Mouse (Mus musculus): Measurements from ENCODE around the gene Atp13a2. TPM values are rescaled to one million over a fixed set of nuclear protein-coding genes. Genes with fewer than 3 reads are reported as not detected.

Gene Atp13a2
- polyA plus RNA-seq, 1 experiment from 2014 or later, result 33.4 TPM

GRCm38 (mm10) chr4:140987476-140987875 lies 803 bp downstream of the Atp13a2 start:
- no peak overlapping the region for H3K27ac ChIP-seq (ENCODE audit: low read depth, low read length)
- no peaks in the 10 kb centered on the region for H3K27me3 ChIP-seq (ENCODE audit: control insufficient read depth, insufficient read depth, low read length)
- H3K4me3 ChIP-seq (ENCODE audit: low read depth, low read length), result peak overlapping the region; percentile 87
- no peak for DNase-seq (ENCODE audit: low spot score, missing footprints)
- peak overlapping the region; percentile 84 for H3K4me2 ChIP-seq
- no peaks in the 10 kb centered on the region for H3K9me3 ChIP-seq (ENCODE audit: control insufficient read depth, low read length)
- 42% methylated on average over 7 of the region's 7 CpGs for WGBS
- no peaks in the 10 kb centered on the region for H3K36me3 ChIP-seq (ENCODE audit: control insufficient read depth, insufficient read depth, low read length)
- peaks cover 5% of the 10 kb centered on the region for H3K4me1 ChIP-seq (ENCODE audit: control insufficient read depth, insufficient read depth, low read length)
- H3K9ac ChIP-seq (ENCODE audit: low read length), result peak overlapping the region; percentile 92
- ATAC-seq (ENCODE audit: low FRiP score), result no peak

GRCm38 (mm10) chr4:140988706-140989290 lies 2.1 kb downstream of the Atp13a2 start:
- Histone ChIP-seq H3K4me1 (ENCODE audit: control insufficient read depth, insufficient read depth, low read length) (peaks cover 5% of the 10 kb centered on the region), H3K4me3 (ENCODE audit: low read depth, low read length) (no peak overlapping the region), H3K4me2 (no peak overlapping the region), H3K27me3 (ENCODE audit: control insufficient read depth, insufficient read depth, low read length) (no peaks in the 10 kb centered on the region), H3K9ac (ENCODE audit: low read length) (no peak overlapping the region), H3K27ac (ENCODE audit: low read depth, low read length) (no peak overlapping the region), H3K36me3 (ENCODE audit: control insufficient read depth, insufficient read depth, low read length) (0 out of 2 replicates have a peak, but pooled peaks cover 2% of the 10 kb centered on the region), H3K9me3 (ENCODE audit: control insufficient read depth, low read length) (no peaks in the 10 kb centered on the region)
- DNase-seq (ENCODE audit: low spot score, missing footprints) (no peak), ATAC-seq (ENCODE audit: low FRiP score) (no peak)
- 71% methylated on average over 7 of the region's 7 CpGs for WGBS

- no peak overlapping the region for H3K4me3 ChIP-seq (ENCODE audit: low read depth, low read length)
- no peak for ATAC-seq (ENCODE audit: low FRiP score)
- no peaks in the 10 kb centered on the region for H3K9me3 ChIP-seq (ENCODE audit: control insufficient read depth, low read length)
- H3K27ac ChIP-seq (ENCODE audit: low read depth, low read length), result no peak overlapping the region
- DNase-seq (ENCODE audit: low spot score, missing footprints), result no peak
- 0 out of 2 replicates have a peak, but pooled peaks cover 4% of the 10 kb centered on the region for H3K36me3 ChIP-seq (ENCODE audit: control insufficient read depth, insufficient read depth, low read length)
- WGBS, result 94% methylated on average over 14 of the region's 14 CpGs
- H3K4me2 ChIP-seq, result no peak overlapping the region
- no peaks in the 10 kb centered on the region for H3K27me3 ChIP-seq (ENCODE audit: control insufficient read depth, insufficient read depth, low read length)
- H3K9ac ChIP-seq (ENCODE audit: low read length), result no peak overlapping the region
- peaks cover 5% of the 10 kb centered on the region for H3K4me1 ChIP-seq (ENCODE audit: control insufficient read depth, insufficient read depth, low read length)
These were observed 2.8 kb downstream of the Atp13a2 start for GRCm38 (mm10) chr4:140989447-140989846.

GRCm38 (mm10) chr4:140992215-140992614 lies 5.5 kb downstream of the Atp13a2 start:
- H3K4me1 ChIP-seq (ENCODE audit: control insufficient read depth, insufficient read depth, low read length), result peaks cover 5% of the 10 kb centered on the region
- ATAC-seq (ENCODE audit: low FRiP score) (no peak), DNase-seq (ENCODE audit: low spot score, missing footprints) (no peak)
- H3K27me3 ChIP-seq (ENCODE audit: control insufficient read depth, insufficient read depth, low read length), result no peaks in the 10 kb centered on the region
- no peak overlapping the region for H3K9ac ChIP-seq (ENCODE audit: low read length)
- no peak overlapping the region for H3K4me3 ChIP-seq (ENCODE audit: low read depth, low read length)
- no peaks in the 10 kb centered on the region for H3K9me3 ChIP-seq (ENCODE audit: control insufficient read depth, low read length)
- H3K27ac ChIP-seq (ENCODE audit: low read depth, low read length), result no peak overlapping the region
- peaks cover 19% of the 10 kb centered on the region; the same call in 1 of the 2 replicates for H3K36me3 ChIP-seq (ENCODE audit: control insufficient read depth, insufficient read depth, low read length)
- 88% methylated on average over 20 of the region's 20 CpGs for WGBS
- no peak overlapping the region for H3K4me2 ChIP-seq

GRCm38 (mm10) chr4:140993846-140994245 lies 7.2 kb downstream of the Atp13a2 start:
- 89% methylated on average over 8 of the region's 8 CpGs for WGBS
- Histone ChIP-seq H3K9me3 (ENCODE audit: control insufficient read depth, low read length) (no peaks in the 10 kb centered on the region), H3K27me3 (ENCODE audit: control insufficient read depth, insufficient read depth, low read length) (no peaks in the 10 kb centered on the region), H3K36me3 (ENCODE audit: control insufficient read depth, insufficient read depth, low read length) (peaks cover 22% of the 10 kb centered on the region; the same call in 1 of the 2 replicates), H3K4me3 (ENCODE audit: low read depth, low read length) (no peak overlapping the region), H3K4me2 (no peak overlapping the region), H3K27ac (ENCODE audit: low read depth, low read length) (no peak overlapping the region), H3K9ac (ENCODE audit: low read length) (no peak overlapping the region), H3K4me1 (ENCODE audit: control insufficient read depth, insufficient read depth, low read length) (no peaks in the 10 kb centered on the region; the same call in 1 of the 2 replicates)
- no peak for ATAC-seq (ENCODE audit: low FRiP score)
- DNase-seq (ENCODE audit: low spot score, missing footprints), result no peak

- no peaks in the 10 kb centered on the region for H3K9me3 ChIP-seq (ENCODE audit: control insufficient read depth, low read length)
- no peak overlapping the region for H3K9ac ChIP-seq (ENCODE audit: low read length)
- H3K4me2 ChIP-seq, result no peak overlapping the region
- no peak overlapping the region for H3K4me3 ChIP-seq (ENCODE audit: low read depth, low read length)
- no peak for DNase-seq (ENCODE audit: low spot score, missing footprints)
- H3K36me3 ChIP-seq (ENCODE audit: control insufficient read depth, insufficient read depth, low read length), result peaks cover 25% of the 10 kb centered on the region
- H3K4me1 ChIP-seq (ENCODE audit: control insufficient read depth, insufficient read depth, low read length), result no peaks in the 10 kb centered on the region
- no peak for ATAC-seq (ENCODE audit: low FRiP score)
- WGBS, result 87% methylated on average over 8 of the region's 8 CpGs
- H3K27ac ChIP-seq (ENCODE audit: low read depth, low read length), result no peak overlapping the region
- no peaks in the 10 kb centered on the region for H3K27me3 ChIP-seq (ENCODE audit: control insufficient read depth, insufficient read depth, low read length)
These were observed 9.1 kb downstream of the Atp13a2 start for GRCm38 (mm10) chr4:140995811-140996210.

GRCm38 (mm10) chr4:140996812-140997211 lies 10.1 kb downstream of the Atp13a2 start:
- no peak overlapping the region for H3K4me3 ChIP-seq (ENCODE audit: low read depth, low read length)
- H3K36me3 ChIP-seq (ENCODE audit: control insufficient read depth, insufficient read depth, low read length), result peaks cover 30% of the 10 kb centered on the region
- ATAC-seq (ENCODE audit: low FRiP score) (no peak), DNase-seq (ENCODE audit: low spot score, missing footprints) (no peak)
- H3K4me1 ChIP-seq (ENCODE audit: control insufficient read depth, insufficient read depth, low read length), result no peaks in the 10 kb centered on the region
- H3K9me3 ChIP-seq (ENCODE audit: control insufficient read depth, low read length), result no peaks in the 10 kb centered on the region
- H3K27ac ChIP-seq (ENCODE audit: low read depth, low read length), result no peak overlapping the region
- H3K4me2 ChIP-seq, result no peak overlapping the region
- WGBS, result 94% methylated on average over 9 of the region's 9 CpGs
- no peak overlapping the region for H3K9ac ChIP-seq (ENCODE audit: low read length)
- H3K27me3 ChIP-seq (ENCODE audit: control insufficient read depth, insufficient read depth, low read length), result no peaks in the 10 kb centered on the region

GRCm38 (mm10) chr4:141005983-141006382 lies 19.3 kb downstream of the Atp13a2 start:
- H3K27me3 ChIP-seq (ENCODE audit: control insufficient read depth, insufficient read depth, low read length), result no peaks in the 10 kb centered on the region
- no peak overlapping the region for H3K27ac ChIP-seq (ENCODE audit: low read depth, low read length)
- H3K4me1 ChIP-seq (ENCODE audit: control insufficient read depth, insufficient read depth, low read length), result peaks cover 7% of the 10 kb centered on the region; the same call in 1 of the 2 replicates
- no peak overlapping the region for H3K4me3 ChIP-seq (ENCODE audit: low read depth, low read length)
- WGBS, result 82% methylated on average over 13 of the region's 13 CpGs
- peaks cover 23% of the 10 kb centered on the region for H3K36me3 ChIP-seq (ENCODE audit: control insufficient read depth, insufficient read depth, low read length)
- H3K4me2 ChIP-seq, result no peak overlapping the region
- H3K9ac ChIP-seq (ENCODE audit: low read length), result no peak overlapping the region
- no peak for ATAC-seq (ENCODE audit: low FRiP score)
- DNase-seq (ENCODE audit: low spot score, missing footprints), result no peak
- H3K9me3 ChIP-seq (ENCODE audit: control insufficient read depth, low read length), result no peaks in the 10 kb centered on the region

- Histone ChIP-seq H3K4me3 (ENCODE audit: low read depth, low read length) (no peak overlapping the region), H3K27me3 (ENCODE audit: control insufficient read depth, insufficient read depth, low read length) (no peaks in the 10 kb centered on the region), H3K36me3 (ENCODE audit: control insufficient read depth, insufficient read depth, low read length) (peaks cover 17% of the 10 kb centered on the region), H3K27ac (ENCODE audit: low read depth, low read length) (no peak overlapping the region), H3K9me3 (ENCODE audit: control insufficient read depth, low read length) (no peaks in the 10 kb centered on the region), H3K9ac (ENCODE audit: low read length) (no peak overlapping the region), H3K4me1 (ENCODE audit: control insufficient read depth, insufficient read depth, low read length) (peaks cover 21% of the 10 kb centered on the region), H3K4me2 (no peak overlapping the region)
- WGBS, result 91% methylated on average over 8 of the region's 8 CpGs
- DNase-seq (ENCODE audit: low spot score, missing footprints) (no peak), ATAC-seq (ENCODE audit: low FRiP score) (no peak)
These were observed 21.4 kb downstream of the Atp13a2 start for GRCm38 (mm10) chr4:141008028-141008427.

All from midbrain, embryonic 11.5 days (tissue).